Mouse (Mus musculus) frontal cortex, adult 2 months (tissue): Measurements from ENCODE around the gene Prlhr. TPM values are rescaled to one million over a fixed set of nuclear protein-coding genes. Genes with fewer than 3 reads are reported as not detected.

ENCODE experiments used
- DNase-seq, 2 experiments: peaks; one replicate each; pipeline ENCODE4 v3.0.0; 2022; ENCODE audit warnings: low spot score in 1 of 2; ENCODE audit errors: extremely low spot score in 1 of 2
- polyA plus RNA-seq: library from polyadenylated mRNA; depleted of rRNA; stranded (reverse); fragments of >200 nt; gene quantifications from 2 replicates; pipeline ENCODE4 v1.2.3, GENCODE M21; 2012; rRNA removed

The Prlhr gene
- polyA plus RNA-seq, 1 experiment: 0.06 TPM

DNA sequence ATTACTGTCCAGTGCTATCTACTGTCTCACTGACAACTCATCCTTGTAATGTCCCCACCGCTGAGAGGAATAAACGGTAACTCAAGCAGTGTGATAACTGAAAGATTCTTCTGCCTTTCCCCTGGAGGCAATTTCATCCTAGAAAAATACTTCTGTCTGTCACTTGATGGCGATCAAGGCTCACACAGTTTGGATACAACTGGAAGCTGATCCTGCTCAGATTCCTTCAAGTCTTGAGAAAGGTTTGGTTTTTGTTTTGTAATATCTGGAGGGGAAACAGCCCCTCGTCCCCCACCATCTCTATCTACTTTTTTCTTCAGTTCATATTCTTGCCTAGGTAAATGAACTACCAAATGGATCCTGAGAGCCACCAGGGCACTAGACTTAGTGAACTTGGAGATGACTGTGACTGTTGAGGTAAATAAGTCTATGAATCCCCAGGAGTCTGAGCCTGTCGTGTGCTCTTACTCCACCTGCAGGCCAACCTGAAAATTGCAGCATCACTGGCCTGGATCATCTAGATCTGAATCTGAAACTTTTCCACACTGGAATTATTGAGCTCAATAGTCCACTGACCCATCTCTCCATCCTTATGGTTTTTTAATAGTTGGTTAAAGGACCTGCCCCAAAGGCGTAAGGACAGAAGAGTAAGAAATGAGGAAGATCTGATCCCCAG, 30.4 kb downstream of the Prlhr start:
- DNase-seq: peak in 1 of 2 experiments; percentile 55

DNA sequence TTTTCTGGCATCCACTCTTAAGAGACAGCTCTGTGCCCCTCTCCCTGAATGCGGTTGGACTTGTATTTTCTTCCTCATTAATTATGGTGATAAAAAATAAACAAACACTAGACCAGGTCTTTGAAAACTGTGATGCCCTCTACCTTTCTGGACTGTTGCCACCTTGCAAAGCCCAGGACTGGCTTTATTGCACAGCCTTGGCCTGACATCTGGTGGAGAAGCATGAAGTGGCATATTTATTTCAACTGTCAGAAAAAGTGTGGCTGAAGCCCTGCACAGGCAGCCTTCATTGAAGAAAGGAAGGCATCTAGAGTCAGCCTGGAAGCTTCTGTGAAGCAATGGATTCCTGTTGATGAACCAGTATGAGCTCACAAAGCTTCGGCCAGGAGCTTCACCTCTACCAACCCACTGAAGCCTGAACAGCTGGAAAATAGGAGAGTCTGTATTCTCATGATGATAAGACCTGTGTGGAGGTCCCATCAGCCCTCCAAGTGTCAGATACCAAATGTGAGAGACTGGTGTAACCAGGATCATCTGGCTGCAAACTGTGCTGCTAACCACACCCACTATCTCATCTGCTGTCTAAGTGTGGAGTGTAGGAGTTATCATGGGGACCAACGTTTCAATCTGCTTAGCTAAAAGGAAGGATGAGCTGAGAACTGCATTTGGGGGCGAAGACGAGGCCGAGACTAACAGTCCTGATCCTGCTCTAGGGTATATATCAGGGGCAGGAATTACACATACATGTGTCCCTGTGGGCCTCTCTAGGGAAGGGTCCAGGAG, 35.6 kb downstream of the Prlhr start:
- peak in 1 of 2 experiments; percentile 34 for DNase-seq

DNA sequence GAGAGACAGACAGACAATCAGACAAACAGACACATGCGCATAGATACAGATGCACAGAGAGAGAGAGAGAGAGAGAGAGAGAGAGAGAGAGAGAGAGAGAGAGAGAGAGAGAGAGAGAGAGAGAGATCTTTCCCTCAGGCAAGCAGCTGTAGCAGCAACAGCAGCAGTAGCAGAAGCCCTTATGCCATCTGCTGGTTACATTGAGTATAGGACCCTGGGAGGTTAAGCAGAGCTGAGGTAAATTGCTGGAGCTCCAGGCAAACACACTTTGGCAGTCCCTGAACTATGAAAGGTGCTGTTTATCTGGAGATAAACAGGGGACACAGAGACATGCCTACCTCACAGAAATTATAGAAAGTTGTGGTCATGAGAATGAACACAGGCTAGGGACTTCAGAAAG, 50.5 kb downstream of the Prlhr start:
- DNase-seq: peak in 1 of 2 experiments; percentile 73

Other genes with a start within 250 kb of the Prlhr start
- 21.9 and 25.2 TPM in 2 replicates for gene Fam204a, start 241.6 kb downstream of the Prlhr start, polyA plus RNA-seq
- 22.4 and 23.3 TPM in 2 replicates for gene Cacul1, start 112.7 kb upstream of the Prlhr start, polyA plus RNA-seq